Mouse (Mus musculus) lung, embryonic 14.5 days (tissue): ENCODE measurements at regions not wholly inside any gene's neighbourhood (a gene's known extent, or its start where the extent isn't known, plus 50 kb on each side); places are given as distances from the start of the nearest gene placed in this dataset.
"Not testable (repeated sequence)": the region's sequence is repeated elsewhere in the genome, so short reads cannot be mapped to it uniquely, and the experiment has no call there.

ENCODE experiments used
- ATAC-seq: fragments of 200-750 bp; cut with Nextera tagmentation; 2 replicates; pipeline ENCODE4 v1.8.0; 2017; ENCODE audit warnings: mild to moderate bottlenecking, moderate TSS enrichment, moderate library complexity; ENCODE audit not compliant: insufficient read depth
- DNase-seq: peaks from one replicate; pipeline ENCODE4 v3.0.0-alpha.2; 2015
- H3K27ac ChIP-seq: fragments of 300-500 bp; sonication (generic); 2 replicates; pipeline ENCODE4 v1.5.1; 2014; ENCODE audit warnings: low read depth, mild to moderate bottlenecking, moderate library complexity
- H3K27me3 ChIP-seq: fragments of 300-500 bp; sonication (generic); 2 replicates; pipeline ENCODE4 v1.6.1; 2014; ENCODE audit warnings: low read length, control low read depth; ENCODE audit not compliant: insufficient read depth
- H3K36me3 ChIP-seq: fragments of 300-500 bp; sonication (generic); 2 replicates; pipeline ENCODE4 v1.6.1; 2014; ENCODE audit warnings: control low read depth; ENCODE audit not compliant: insufficient read depth
- H3K4me1 ChIP-seq: fragments of 300-500 bp; sonication (generic); 2 replicates; pipeline ENCODE4 v1.6.1; 2014; ENCODE audit warnings: antibody characterized with exemption, control low read depth; ENCODE audit not compliant: insufficient read depth
- H3K4me2 ChIP-seq: fragments of 300-500 bp; sonication (generic); 2 replicates; pipeline ENCODE4 v1.6.1; 2014; ENCODE audit warnings: mild to moderate bottlenecking
- H3K4me3 ChIP-seq: fragments of 300-500 bp; sonication (generic); 2 replicates; pipeline ENCODE4 v1.5.1; 2014; ENCODE audit warnings: low read depth, low read length
- H3K9ac ChIP-seq: fragments of 300-500 bp; sonication (generic); 2 replicates; pipeline ENCODE4 v1.6.1; 2014
- H3K9me3 ChIP-seq: fragments of 300-500 bp; sonication (generic); 2 replicates; pipeline ENCODE4 v1.6.1; 2016; ENCODE audit warnings: low read depth, low read length, control low read depth
- CTCF ChIP-seq: IDR thresholded peaks from 2 replicates; pipeline ENCODE4 v1.5.1; 2016; ENCODE audit warnings: antibody characterized with exemption, low read depth
- WGBS: fragments of 180-500 bp; shearing (Covaris S2); extraction: QIAGEN DNeasy Blood & Tissue Kit; methylation state at CpG from one replicate; pipeline ENCODE4 v1.1.7; 2014; 5-methylcytosine and 5-hydroxymethylcytosine counted together

GRCm38 (mm10) chr4:122025866-122026265 is 404.0 kb upstream of the Gm12887 start:
- 87% methylated on average over 1 of the region's 1 CpGs for WGBS
- H3K9me3 ChIP-seq = peaks cover 48% of the 10 kb centered on the region
- H3K36me3 ChIP-seq = no peaks in the 10 kb centered on the region
- no peak for DNase-seq
- H3K4me1 ChIP-seq = no peaks in the 10 kb centered on the region
- ATAC-seq = no peak
- no peak overlapping the region for H3K4me3 ChIP-seq
- no peak overlapping the region for H3K9ac ChIP-seq
- H3K4me2 ChIP-seq = no peak overlapping the region
- H3K27me3 ChIP-seq = no peaks in the 10 kb centered on the region
- TF ChIP-seq CTCF = no peak
- no peak overlapping the region for H3K27ac ChIP-seq

GRCm38 (mm10) chr4:122022854-122023253 is 401.0 kb upstream of the Gm12887 start:
- DNase-seq = no peak
- WGBS = 86% methylated on average over 15 of the region's 15 CpGs
- H3K9ac ChIP-seq = no peak overlapping the region
- peaks cover 51% of the 10 kb centered on the region for H3K9me3 ChIP-seq
- no peak overlapping the region for H3K4me3 ChIP-seq
- H3K36me3 ChIP-seq = no peaks in the 10 kb centered on the region
- ATAC-seq = no peak
- H3K27me3 ChIP-seq = no peaks in the 10 kb centered on the region
- no peak for TF ChIP-seq CTCF
- no peak overlapping the region for H3K4me2 ChIP-seq
- no peaks in the 10 kb centered on the region for H3K4me1 ChIP-seq
- no peak overlapping the region for H3K27ac ChIP-seq

GRCm38 (mm10) chr4:122008938-122009459 is 387.1 kb upstream of the Gm12887 start:
- H3K9ac ChIP-seq, H3K4me1 ChIP-seq, ATAC-seq, H3K27ac ChIP-seq, H3K36me3 ChIP-seq, H3K27me3 ChIP-seq, H3K4me2 ChIP-seq, H3K4me3 ChIP-seq, DNase-seq: not testable (repeated sequence)
- 92% methylated on average over 24 of the region's 26 CpGs for WGBS
- peaks cover 35% of the 10 kb centered on the region for H3K9me3 ChIP-seq

- ATAC-seq (no peak), DNase-seq (no peak)
- no peaks in the 10 kb centered on the region for H3K36me3 ChIP-seq
- H3K27me3 ChIP-seq = no peaks in the 10 kb centered on the region
- H3K9me3 ChIP-seq = peaks cover 33% of the 10 kb centered on the region; the same call in 1 of the 2 replicates
- no peak overlapping the region for H3K4me2 ChIP-seq
- H3K4me3 ChIP-seq = no peak overlapping the region
- no peak for TF ChIP-seq CTCF
- no peak overlapping the region for H3K9ac ChIP-seq
- 92% methylated on average over 39 of the region's 39 CpGs for WGBS
- H3K4me1 ChIP-seq = no peaks in the 10 kb centered on the region
- no peak overlapping the region for H3K27ac ChIP-seq
Measured at GRCm38 (mm10) chr4:122008168-122008839, 386.4 kb upstream of the Gm12887 start.

- ATAC-seq (no peak), DNase-seq (no peak)
- Histone ChIP-seq H3K4me3 (no peak overlapping the region), H3K27ac (no peak overlapping the region), H3K4me1 (no peaks in the 10 kb centered on the region), H3K9ac (no peak overlapping the region), H3K27me3 (no peaks in the 10 kb centered on the region), H3K4me2 (no peak overlapping the region), H3K9me3 (peaks cover 29% of the 10 kb centered on the region), H3K36me3 (no peaks in the 10 kb centered on the region)
- TF ChIP-seq CTCF = no peak
- 67% methylated on average over 2 of the region's 2 CpGs for WGBS
Measured at GRCm38 (mm10) chr4:121986741-121987140, 364.8 kb upstream of the Gm12887 start.

- peaks cover 29% of the 10 kb centered on the region for H3K9me3 ChIP-seq
- no peaks in the 10 kb centered on the region for H3K36me3 ChIP-seq
- H3K27me3 ChIP-seq = no peaks in the 10 kb centered on the region
- DNase-seq (no peak), ATAC-seq (no peak)
- H3K4me1 ChIP-seq = no peaks in the 10 kb centered on the region
- TF ChIP-seq CTCF = no peak
- H3K4me3 ChIP-seq = no peak overlapping the region
- H3K4me2 ChIP-seq = no peak overlapping the region
- no peak overlapping the region for H3K27ac ChIP-seq
- no peak overlapping the region for H3K9ac ChIP-seq
- WGBS = 55% methylated on average over 1 of the region's 1 CpGs
Measured at GRCm38 (mm10) chr4:121985371-121985770, 363.5 kb upstream of the Gm12887 start.

- no peak for DNase-seq
- Histone ChIP-seq H3K9ac (no peak overlapping the region), H3K4me1 (no peaks in the 10 kb centered on the region), H3K4me2 (no peak overlapping the region), H3K36me3 (no peaks in the 10 kb centered on the region), H3K9me3 (peaks cover 8% of the 10 kb centered on the region; the same call in 1 of the 2 replicates), H3K27me3 (no peaks in the 10 kb centered on the region), H3K4me3 (no peak overlapping the region), H3K27ac (no peak overlapping the region)
- ATAC-seq = no peak
- TF ChIP-seq CTCF = no peak
- 82% methylated on average over 3 of the region's 3 CpGs for WGBS
Measured at GRCm38 (mm10) chr4:121975831-121976230, 353.9 kb upstream of the Gm12887 start.
